Mouse (Mus musculus) gastrocnemius, adult 2 months (tissue): ENCODE data around the gene Treh. TPM values are rescaled to one million over a fixed set of nuclear protein-coding genes. Genes with fewer than 3 reads are reported as not detected.
A peak's percentile ranks its signal among the peaks of the same experiment; 100 is the strongest.

Experiments used
- DNase-seq: peaks from one replicate; pipeline ENCODE4 v3.0.0; 2022
- H3K27ac ChIP-seq: fragments of 200-600 bp; 2 replicates; pipeline ENCODE4 v1.8.1; 2022; ENCODE audit warnings: mild to moderate bottlenecking
- H3K4me3 ChIP-seq: fragments of 200-600 bp; 2 replicates; pipeline ENCODE4 v1.8.1; 2022; ENCODE audit warnings: mild to moderate bottlenecking, moderate library complexity
- CTCF ChIP-seq: fragments of 200-600 bp; IDR thresholded peaks from 2 replicates; pipeline ENCODE4 v1.8.1; 2022; ENCODE audit warnings: antibody characterized with exemption, mild to moderate bottlenecking, moderate library complexity
- intact Hi-C: fragments of 180-260 bp; cut with DNase I; formaldehyde crosslinking; loops from one replicate; pipeline ENCODE4 v1.15.1; 2025
- total RNA-seq, 2 experiments: library from RNA; stranded (reverse); gene quantifications; 2 replicates each; pipeline ENCODE4 v1.2.3; 2021

Gene Treh
- total RNA-seq, 2 experiments from 2014 or later, result not detected

- Histone ChIP-seq H3K4me3 (peak overlapping the region; percentile 76), H3K27ac (peak overlapping the region; percentile 87)
- DNase-seq, result peak; percentile 70
- TF ChIP-seq CTCF, result no peak
- intact Hi-C loops, result no loop called here
These were observed 47.5 kb downstream of the Treh start for GRCm38 (mm10) chr9:44720358-44721153.

- H3K4me3 ChIP-seq, result peak overlapping the region; percentile 76
- peak; percentile 56 for TF ChIP-seq CTCF
- intact Hi-C loops, result no loop called here
These were observed 48.3 kb downstream of the Treh start for GRCm38 (mm10) chr9:44721154-44721876.

GRCm38 (mm10) chr9:44721877-44722186, 48.8 kb downstream of the Treh start:
- intact Hi-C loops, result no loop called here
- Histone ChIP-seq H3K4me3 (peak overlapping the region; percentile 76), H3K27ac (peak overlapping the region; percentile 87)
- no peak for DNase-seq
- no peak for TF ChIP-seq CTCF

More at GRCm38 (mm10) chr9:44721154-44721876, 48.3 kb downstream of the Treh start:
- H3K27ac ChIP-seq, result peak overlapping the region; percentile 87
- peak; percentile 95 for DNase-seq

GRCm38 (mm10) chr9:44722575-44722974, 49.5 kb downstream of the Treh start:
- TF ChIP-seq CTCF, result no peak
- no peak for DNase-seq
- H3K4me3 ChIP-seq, result no peak overlapping the region
- H3K27ac ChIP-seq, result peak overlapping the region; percentile 87
- intact Hi-C loops, result no loop called here

GRCm38 (mm10) chr9:44723008-44723407, 50.0 kb downstream of the Treh start:
- Histone ChIP-seq H3K4me3 (0 out of 2 replicates have a peak overlapping the region, but pooled peaks have one; percentile 7), H3K27ac (peak overlapping the region; percentile 87)
- no peak for TF ChIP-seq CTCF
- intact Hi-C loops, result no loop called here
- DNase-seq, result peak; percentile 42

- peak overlapping the region; percentile 87 for H3K27ac ChIP-seq
- no peak for TF ChIP-seq CTCF
- DNase-seq, result peak; percentile 29
- intact Hi-C loops, result no loop called here
- peak overlapping the region; percentile 7; the same call in 1 of the 2 replicates for H3K4me3 ChIP-seq
These were observed 50.5 kb downstream of the Treh start for GRCm38 (mm10) chr9:44723521-44724041.

- peak overlapping the region; percentile 15; the same call in 1 of the 2 replicates for H3K4me3 ChIP-seq
- intact Hi-C loops, result no loop called here
- H3K27ac ChIP-seq, result peak overlapping the region; percentile 87
- DNase-seq, result peak; percentile 80
- TF ChIP-seq CTCF, result no peak
These were observed 51.2 kb downstream of the Treh start for GRCm38 (mm10) chr9:44724223-44724622.

GRCm38 (mm10) chr9:44724665-44725064, 51.6 kb downstream of the Treh start:
- no peak for TF ChIP-seq CTCF
- Histone ChIP-seq H3K4me3 (peak overlapping the region; percentile 32; the same call in 1 of the 2 replicates), H3K27ac (peak overlapping the region; percentile 87)
- DNase-seq, result no peak
- intact Hi-C loops, result no loop called here

GRCm38 (mm10) chr9:44726431-44727146, 53.6 kb downstream of the Treh start:
- TF ChIP-seq CTCF, result no peak
- Histone ChIP-seq H3K4me3 (no peak overlapping the region), H3K27ac (peak overlapping the region; percentile 35; the same call in 1 of the 2 replicates)
- intact Hi-C loops, result no loop called here
- peak; percentile 25 for DNase-seq

- peak overlapping the region; percentile 35; the same call in 1 of the 2 replicates for H3K27ac ChIP-seq
- H3K4me3 ChIP-seq, result no peak overlapping the region
- intact Hi-C loops, result no loop called here
- DNase-seq, result no peak
- no peak for TF ChIP-seq CTCF
These were observed 54.4 kb downstream of the Treh start for GRCm38 (mm10) chr9:44727441-44727840.

- intact Hi-C loops, result loop anchor here (5.0 kb wide), 1 partner anchor 75 kb away; no protein-coding TSS in a partner anchor
- Histone ChIP-seq H3K27ac (peak overlapping the region; percentile 92), H3K4me3 (peak overlapping the region; percentile 88)
- no peak for TF ChIP-seq CTCF
- DNase-seq, result peak; percentile 23
These were observed 59.1 kb downstream of the Treh start for GRCm38 (mm10) chr9:44732130-44732549.

GRCm38 (mm10) chr9:44732921-44733530, 60.0 kb downstream of the Treh start:
- intact Hi-C loops, result loop anchor here (5.0 kb wide), 1 partner anchor 76 kb away; no protein-coding TSS in a partner anchor
- Histone ChIP-seq H3K27ac (peak overlapping the region; percentile 92), H3K4me3 (peak overlapping the region; percentile 88)
- TF ChIP-seq CTCF, result no peak
- peak; percentile 53 for DNase-seq
